Mouse (Mus musculus) lung, adult 2 months (tissue): ENCODE measurements at regions not wholly inside any gene's neighbourhood (a gene's known extent, or its start where the extent isn't known, plus 50 kb on each side); places are given as distances from the start of the nearest gene placed in this dataset.

Experiments
- DNase-seq: peaks from one replicate; pipeline ENCODE4 v3.0.0; 2022
- H3K4me1 ChIP-seq: fragments of 200-500 bp; 2 replicates; pipeline ENCODE4 v1.6.1; 2011; ENCODE audit warnings: low read length; ENCODE audit not compliant: control insufficient read depth, insufficient read depth
- H3K4me3 ChIP-seq: fragments of 200-500 bp; replicated peaks from 2 replicates; pipeline ENCODE3; 2011; ENCODE audit warnings: low read depth, mild to moderate bottlenecking, control low read depth, low read length; ENCODE audit errors: extremely low read depth
- CTCF ChIP-seq: fragments of 200-500 bp; IDR thresholded peaks from 2 replicates; pipeline ENCODE4 v1.5.1; 2011; ENCODE audit warnings: mild to moderate bottlenecking, low read length, control low read depth; ENCODE audit not compliant: insufficient read depth
- POLR2A ChIP-seq: fragments of 200-500 bp; IDR thresholded peaks from 2 replicates; pipeline ENCODE4 v1.6.1; 2011; ENCODE audit warnings: low read depth, mild to moderate bottlenecking, control low read depth, low read length, borderline replicate concordance; ENCODE audit errors: extremely low read depth
- WGBS: fragments of 180-500 bp; shearing (Covaris S2); methylation state at CpG from one replicate; pipeline ENCODE4 v1.1.7; 2018; 5-methylcytosine and 5-hydroxymethylcytosine counted together

GRCm38 (mm10) chr12:71622761-71623160, 208.1 kb upstream of the Daam1 start:
- Histone ChIP-seq H3K4me3 (no peak overlapping the region), H3K4me1 (peaks cover 2% of the 10 kb centered on the region; the same call in 1 of the 2 replicates)
- TF ChIP-seq CTCF (no peak), POLR2A (no peak)
- WGBS, result 80% methylated on average over 2 of the region's 2 CpGs
- DNase-seq, result no peak

DNA sequence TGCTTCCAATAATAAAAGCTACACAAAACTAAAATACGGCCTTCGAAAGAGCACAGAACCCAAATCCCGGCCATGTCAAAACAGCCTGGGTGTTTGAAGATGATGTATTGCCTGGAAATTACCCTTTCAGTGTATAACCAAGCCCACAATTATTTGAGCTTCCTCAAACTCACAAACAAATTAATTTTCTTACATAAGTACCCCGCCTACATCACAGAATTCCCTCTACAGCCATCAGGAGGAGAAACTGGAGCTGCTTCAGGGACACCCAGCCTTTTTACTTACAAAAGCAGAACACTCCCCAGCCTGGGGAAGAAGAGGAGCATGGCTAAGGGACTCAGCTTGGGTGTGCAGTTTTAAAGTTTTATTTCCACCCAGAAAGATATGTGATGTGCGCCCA, 207.6 kb upstream of the Daam1 start:
- Histone ChIP-seq H3K4me1 (peaks cover 2% of the 10 kb centered on the region; the same call in 1 of the 2 replicates), H3K4me3 (no peak overlapping the region)
- no peak for DNase-seq
- TF ChIP-seq POLR2A (no peak), CTCF (no peak)
- 64% methylated on average over 5 of the region's 5 CpGs for WGBS

GRCm38 (mm10) chr12:71624076-71624475, 206.8 kb upstream of the Daam1 start:
- Histone ChIP-seq H3K4me3 (no peak overlapping the region), H3K4me1 (peaks cover 2% of the 10 kb centered on the region; the same call in 1 of the 2 replicates)
- 54% methylated on average over 8 of the region's 8 CpGs for WGBS
- no peak for DNase-seq
- TF ChIP-seq CTCF (no peak), POLR2A (no peak)

DNA sequence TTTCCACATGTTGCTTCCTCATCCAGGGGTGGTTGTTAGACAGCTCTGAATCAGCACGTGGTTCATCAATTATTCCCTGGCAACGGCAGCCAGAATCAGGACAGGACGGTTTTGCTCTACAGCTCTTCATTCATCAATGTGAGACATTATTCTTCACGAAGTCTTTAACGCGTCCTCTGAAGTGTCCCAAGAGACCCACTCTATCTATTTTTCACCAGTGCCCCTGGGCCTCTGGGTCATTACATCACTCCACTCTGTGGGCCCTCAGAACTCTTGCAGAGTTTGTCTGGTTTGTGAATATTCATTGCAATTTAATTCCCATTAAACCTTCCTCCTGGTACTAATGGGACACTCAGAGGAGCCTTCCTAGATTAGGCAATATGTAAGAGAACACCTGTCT, 206.2 kb upstream of the Daam1 start:
- TF ChIP-seq POLR2A, result no peak
- no peak for TF ChIP-seq CTCF
- Histone ChIP-seq H3K4me3 (no peak overlapping the region), H3K4me1 (peaks cover 2% of the 10 kb centered on the region; the same call in 1 of the 2 replicates)
- 53% methylated on average over 6 of the region's 6 CpGs for WGBS
- no peak for DNase-seq

DNA sequence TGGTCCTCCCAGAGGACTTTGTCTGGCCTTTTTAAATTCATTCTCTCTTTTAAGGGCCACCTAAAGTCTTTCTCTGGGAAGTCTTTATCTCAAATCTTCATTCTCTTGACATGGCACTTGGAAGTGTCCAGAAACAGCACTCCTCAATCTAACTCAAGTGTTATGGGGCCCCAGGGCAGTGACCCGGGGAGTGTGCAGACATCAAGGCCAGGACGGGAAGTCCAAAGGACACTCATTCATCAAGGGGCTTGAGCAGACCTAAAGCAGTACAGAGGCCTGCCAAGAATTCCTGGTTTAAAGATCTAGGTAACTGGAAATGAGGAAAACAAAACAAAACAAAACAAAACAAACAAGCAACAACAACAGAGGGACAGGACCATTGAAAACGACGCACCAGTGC, 205.8 kb upstream of the Daam1 start:
- no peak for DNase-seq
- 49% methylated on average over 4 of the region's 4 CpGs for WGBS
- no peak overlapping the region for H3K4me3 ChIP-seq
- no peak for TF ChIP-seq POLR2A
- TF ChIP-seq CTCF, result no peak
- peaks cover 2% of the 10 kb centered on the region; the same call in 1 of the 2 replicates for H3K4me1 ChIP-seq

DNA sequence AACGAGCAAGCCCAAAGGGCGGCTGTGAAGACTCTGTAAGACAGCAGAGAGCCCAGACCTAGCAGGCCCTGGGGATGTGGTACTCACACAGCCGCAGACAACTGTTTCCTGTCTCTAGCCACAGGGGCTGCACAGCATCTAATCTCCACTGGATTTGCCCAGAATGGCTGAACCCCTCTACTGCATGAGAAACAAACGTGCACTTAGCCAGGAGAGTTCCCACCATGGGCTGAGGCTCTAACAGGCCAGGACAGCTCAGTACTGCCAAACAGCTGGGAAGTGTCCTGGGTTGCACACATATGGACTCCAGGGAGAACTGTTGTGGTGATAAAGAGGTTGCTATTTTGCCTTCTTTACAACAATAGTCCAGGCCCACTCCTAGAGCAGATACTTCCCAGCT, 204.1 kb upstream of the Daam1 start:
- Histone ChIP-seq H3K4me1 (peaks cover 2% of the 10 kb centered on the region; the same call in 1 of the 2 replicates), H3K4me3 (no peak overlapping the region)
- no peak for DNase-seq
- 52% methylated on average over 4 of the region's 4 CpGs for WGBS
- no peak for TF ChIP-seq CTCF
- no peak for TF ChIP-seq POLR2A

- no peak for DNase-seq
- 57% methylated on average over 17 of the region's 17 CpGs for WGBS
- peaks cover 2% of the 10 kb centered on the region; the same call in 1 of the 2 replicates for H3K4me1 ChIP-seq
- no peak for TF ChIP-seq CTCF
- no peak for TF ChIP-seq POLR2A
- H3K4me3 ChIP-seq, result no peak overlapping the region
Observed at GRCm38 (mm10) chr12:71627421-71628339, 203.2 kb upstream of the Daam1 start.

DNA sequence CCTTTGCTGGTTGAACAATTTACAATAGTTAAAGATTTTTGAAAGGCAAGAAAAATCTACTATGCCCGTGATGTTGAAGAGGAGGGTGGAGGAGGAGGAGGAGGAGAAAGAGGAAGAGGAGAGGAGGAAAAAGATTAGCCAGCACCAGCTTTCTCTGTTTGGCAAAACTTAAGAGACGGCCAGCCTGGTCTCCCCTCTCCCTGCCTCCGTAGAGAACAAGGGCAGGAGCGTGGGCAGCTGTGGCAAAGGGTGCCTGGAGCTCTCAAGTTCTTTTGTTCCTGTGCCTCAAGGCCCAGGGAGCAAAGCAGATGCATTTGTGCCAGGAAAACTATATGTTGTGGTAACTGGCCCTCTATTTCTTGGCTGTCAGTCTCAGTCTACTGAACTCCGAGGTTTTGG, 202.5 kb upstream of the Daam1 start:
- WGBS, result 77% methylated on average over 5 of the region's 5 CpGs
- peaks cover 2% of the 10 kb centered on the region; the same call in 1 of the 2 replicates for H3K4me1 ChIP-seq
- TF ChIP-seq POLR2A, result no peak
- H3K4me3 ChIP-seq, result no peak overlapping the region
- DNase-seq, result no peak

- no peak for TF ChIP-seq CTCF
- no peak for TF ChIP-seq POLR2A
- H3K4me1 ChIP-seq, result peaks cover 2% of the 10 kb centered on the region; the same call in 1 of the 2 replicates
- no peak overlapping the region for H3K4me3 ChIP-seq
- DNase-seq, result no peak
- 86% methylated on average over 10 of the region's 10 CpGs for WGBS
Observed at GRCm38 (mm10) chr12:71628796-71629195, 202.1 kb upstream of the Daam1 start.

DNA sequence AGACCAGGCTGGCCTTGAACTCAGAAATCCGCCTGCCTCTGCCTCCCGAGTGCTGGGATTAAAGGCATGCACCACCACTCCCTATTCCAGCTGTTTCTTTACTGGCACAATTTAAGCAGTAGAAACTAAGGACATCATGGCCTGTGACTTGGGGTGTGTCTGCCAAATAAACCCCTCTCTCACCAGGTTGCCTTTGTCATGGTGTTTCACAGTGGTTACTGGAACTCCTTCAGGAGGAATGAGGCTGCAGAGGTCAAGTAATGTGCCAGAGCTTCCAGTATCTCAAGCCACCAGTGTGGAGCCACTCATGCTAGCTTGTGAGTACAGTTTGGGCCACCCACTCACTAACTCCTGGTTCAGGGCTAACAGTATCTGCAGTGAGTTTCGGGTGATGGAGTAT, 200.5 kb upstream of the Daam1 start:
- no peaks in the 10 kb centered on the region for H3K4me1 ChIP-seq
- no peak overlapping the region for H3K4me3 ChIP-seq
- WGBS, result 90% methylated on average over 3 of the region's 3 CpGs
- no peak for TF ChIP-seq CTCF
- no peak for TF ChIP-seq POLR2A
- no peak for DNase-seq
